Mouse (Mus musculus) embryonic fibroblast, embryonic 13.5 days (primary cell): ENCODE measurements around the gene Olfr320.

ENCODE experiments used
- CTCF ChIP-seq: IDR thresholded peaks from 2 replicates; pipeline ENCODE4 v1.5.1; 2011; ENCODE audit warnings: mild to moderate bottlenecking, control low read depth, low read length, moderate library complexity, borderline replicate concordance; ENCODE audit not compliant: insufficient read depth
- POLR2A ChIP-seq: IDR thresholded peaks from 2 replicates; pipeline ENCODE4 v1.6.1; 2011; ENCODE audit warnings: low read depth, mild to moderate bottlenecking, control low read depth, low read length, moderate library complexity

DNA sequence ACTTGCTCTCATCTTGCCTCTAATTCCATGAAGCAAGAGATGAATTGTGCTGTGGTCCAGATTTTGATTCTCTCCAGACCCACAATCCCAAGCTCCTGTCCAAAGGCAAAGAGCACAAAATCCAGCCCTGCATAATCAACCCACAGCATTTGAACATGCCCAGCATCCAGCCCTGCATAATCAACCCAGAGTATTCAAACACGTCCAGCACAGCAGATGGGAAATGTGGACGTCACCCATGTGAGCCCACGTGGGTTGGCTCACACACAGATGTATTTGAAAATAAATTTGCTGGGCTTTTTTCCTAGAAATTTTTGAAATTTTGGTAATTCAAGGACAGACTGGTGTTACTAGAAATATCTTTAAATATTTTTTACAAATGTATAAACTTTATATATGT lies 52.5 kb downstream of the Olfr320 start:
- no peak for TF ChIP-seq CTCF
- TF ChIP-seq POLR2A, result no peak
